Mouse (Mus musculus): ENCODE data around the gene Usp9y. TPM values are rescaled to one million over a fixed set of nuclear protein-coding genes. Genes with fewer than 3 reads are reported as not detected.

The Usp9y gene
- polyA plus RNA-seq (2012; rRNA removed), result not detected in 2 replicates

GRCm38 (mm10) chrY:1459682-1460081 is at the start of gene Usp9y:
Gene Usp9y, minus strand, starts transcription at chrY:1459782.

GRCm38 (mm10) chrY:1286171-1286795 is 173.3 kb downstream of the Usp9y start, which contains the start of gene Ddx3y:
Gene Ddx3y, minus strand, starts transcription at chrY:1286629.

Other genes starting within 250 kb of the Usp9y start
- gene Uty, start 214.0 kb downstream of the Usp9y start, polyA plus RNA-seq (2012; rRNA removed), result 1.1 and 4.0 TPM in 2 replicates
- gene Ddx3y, start 173.2 kb downstream of the Usp9y start, polyA plus RNA-seq (2012; rRNA removed), result 3.3 and 10.7 TPM in 2 replicates

All from liver, embryonic 14 days (tissue).